In genomic region chr15:85885606-85886005, GRCm38 (mm10) we compare ENCODE assay signal across 16 mouse cellular contexts. TPM values are rescaled to one million over a fixed set of nuclear protein-coding genes. Genes with fewer than 3 reads are reported as not detected.
DNase-seq lines count a peak whose midpoint lies in the region.
"Had no signal": no experiment of that assay in that cellular context is flagged by ENCODE, and none has a peak within 500 bp of the region (broad histone marks: within the 10 kb centered on the region; RNA-seq: fewer than 3 reads in every experiment).

No protein-coding gene starts in this region.

- DNase-seq in gastrocnemius, adult 18-20 months (ENCODE audit: low spot score): peak; percentile 66
- DNase-seq in gastrocnemius, postnatal 4 days (ENCODE audit: low spot score in 2 of 2): no peak
- DNase-seq in gastrocnemius, adult 8-10 months (ENCODE audit: low spot score in 2 of 2): peak; percentile 57 to 62
- DNase-seq in gastrocnemius, postnatal 36 days: no peak
- DNase-seq in gastrocnemius, postnatal 14 days: peak; percentile 27
- DNase-seq in skeletal muscle tissue, adult 2 months (ENCODE audit: low read depth, low spot score): peak; percentile 68
- no peak for DNase-seq in right cerebral cortex, postnatal 36 days (ENCODE audit: low spot score in 2 of 2)
- DNase-seq: adrenal gland, adult 8-10 months; adrenal gland, postnatal 14 days; adrenal gland, postnatal 36 days; B cell, adult 2 months; cerebellum, adult 11-12 months; cerebellum, adult 2 months; cerebellum, adult 9-10 months; cerebellum, postnatal 10 days; cerebellum, postnatal 25 days had no signal

- intact Hi-C loops in gastrocnemius, postnatal 36 days (cut with DNase I): no loop called here
- intact Hi-C loops in gastrocnemius, postnatal 14 days (cut with DNase I; ENCODE audit: low total_unique reads): no loop called here

RNA-seq across cellular contexts. Expression of gene Trmu, which starts 6.5 kb away (rescaled TPM):
- 1 to 10 TPM; 8.2 to 9.4 TPM for total RNA-seq in gastrocnemius, adult 18-20 months (2021)
- total RNA-seq in gastrocnemius, postnatal 4 days (2021): 10 to 100 TPM; 27.7 to 34.3 TPM
- 10 to 100 TPM in 2 of 4 experiments, 1 to 10 TPM in 2; 7.7 to 14.1 (median 9.8) TPM for total RNA-seq in gastrocnemius, adult 8-10 months (2022)
- 10 to 100 TPM in 1 of 2 experiments, 1 to 10 TPM in 1; 9.1 to 12.1 TPM for total RNA-seq in gastrocnemius, postnatal 36 days (2021)
- total RNA-seq in gastrocnemius, postnatal 14 days (2021): 10 to 100 TPM; 13.7 to 21.3 TPM

RNA-seq across cellular contexts. Expression of gene Gtse1, which starts 26.1 kb away (rescaled TPM):
- total RNA-seq in gastrocnemius, adult 18-20 months (2021): under 1 TPM; 0.07 to 0.09 TPM
- 1 to 10 TPM; 4.8 to 5.6 TPM for total RNA-seq in gastrocnemius, postnatal 4 days (2021)
- total RNA-seq in gastrocnemius, adult 8-10 months (2022): under 1 TPM in 1 of 4 experiments, not detected in 3; 0.13 TPM
- under 1 TPM; 0.27 to 0.28 TPM for total RNA-seq in gastrocnemius, postnatal 36 days (2021)
- 1 to 10 TPM; 1.0 to 1.4 TPM for total RNA-seq in gastrocnemius, postnatal 14 days (2021)

RNA-seq across cellular contexts. Expression of gene Ttc38, which starts 53.5 kb away (rescaled TPM):
- 1 to 10 TPM; 4.6 to 5.3 TPM for total RNA-seq in gastrocnemius, adult 18-20 months (2021)
- 1 to 10 TPM; 4.2 to 6.2 TPM for total RNA-seq in gastrocnemius, postnatal 4 days (2021)
- 1 to 10 TPM; 3.7 to 6.7 (median 4.4) TPM for total RNA-seq in gastrocnemius, adult 8-10 months (2022)
- 1 to 10 TPM; 2.8 to 4.7 TPM for total RNA-seq in gastrocnemius, postnatal 36 days (2021)
- total RNA-seq in gastrocnemius, postnatal 14 days (2021): 1 to 10 TPM; 4.4 to 5.1 TPM

Comparison
In these comparisons a context has a peak if more than half of its experiments do, and no peak if none do; other contexts are left out.
1. DNase-seq: peak in gastrocnemius, adult 18-20 months (single experiment), gastrocnemius, adult 8-10 months (2 of 2), gastrocnemius, postnatal 14 days (single experiment) and skeletal muscle tissue, adult 2 months (single experiment); none in gastrocnemius, postnatal 4 days (0 of 2), gastrocnemius, postnatal 36 days (0 of 2) and right cerebral cortex, postnatal 36 days (0 of 2).